Mouse (Mus musculus) stomach, adult 2 months (tissue): ENCODE results near the gene Olfr345. TPM values are rescaled to one million over a fixed set of nuclear protein-coding genes. Genes with fewer than 3 reads are reported as not detected.

Experiments used
- polyA plus RNA-seq: library from polyadenylated mRNA; depleted of rRNA; stranded (reverse); fragments of >200 nt; gene quantifications from 2 replicates; pipeline ENCODE4 v1.2.3, GENCODE M21; 2012; rRNA removed

The Olfr345 gene
- polyA plus RNA-seq: not detected in 2 replicates

DNA sequence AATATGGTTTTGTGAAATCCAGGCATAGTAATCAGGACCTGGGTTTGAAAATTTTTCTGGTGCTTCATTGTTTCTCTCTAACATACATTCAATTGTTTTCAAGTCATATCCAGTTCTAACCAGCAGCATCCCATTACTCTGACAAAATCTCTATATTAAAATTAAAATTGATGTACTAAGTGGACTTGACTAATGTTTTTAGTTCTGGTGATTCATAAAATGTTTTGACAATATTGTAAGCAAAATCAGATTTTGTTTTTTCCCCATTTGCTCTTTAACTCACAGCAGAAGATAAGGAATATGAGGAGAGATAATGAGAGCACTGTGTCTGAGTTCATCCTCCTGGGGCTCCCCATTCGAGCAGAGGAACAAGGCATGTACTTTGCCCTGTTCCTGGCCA lies at the start of gene Olfr345:
Gene Olfr345 (plus strand): TSS at position 301 of the 400 bp plus-strand sequence.

DNA sequence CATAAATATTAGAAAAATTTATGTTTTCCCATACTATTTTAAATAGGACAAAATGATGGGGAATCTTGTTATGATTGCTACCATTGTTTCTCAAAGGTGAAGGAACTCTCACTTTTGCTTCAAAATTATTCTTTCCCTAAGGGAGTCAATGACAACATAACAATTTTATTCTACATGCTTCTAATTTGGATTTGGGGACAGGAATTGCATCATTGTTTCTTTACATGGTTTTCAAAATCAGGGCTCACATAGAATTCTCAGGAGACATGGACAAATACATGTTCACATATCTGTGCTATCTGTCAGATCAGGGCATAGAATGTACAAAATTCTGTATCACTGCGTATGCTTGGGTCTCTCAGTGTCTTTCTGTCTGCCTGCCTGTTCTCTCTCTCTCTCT lies 45.6 kb downstream of the Olfr345 start, which contains the start of gene Olfr346:
Gene Olfr346 (plus strand): TSS at position 301 of the 400 bp plus-strand sequence.

Other genes with a start within 250 kb of the Olfr345 start
- not detected in 2 replicates for gene Olfr339, start 221.1 kb upstream of the Olfr345 start, polyA plus RNA-seq
- gene Olfr340, start 187.5 kb upstream of the Olfr345 start, polyA plus RNA-seq: not detected in 2 replicates
- not detected in 2 replicates for gene Olfr341, start 157.6 kb upstream of the Olfr345 start, polyA plus RNA-seq
- not detected in 2 replicates for gene Olfr342, start 115.0 kb upstream of the Olfr345 start, polyA plus RNA-seq
- gene Olfr344, start 73.4 kb upstream of the Olfr345 start, polyA plus RNA-seq: not detected in 2 replicates
- gene Olfr346, start 45.7 kb downstream of the Olfr345 start, polyA plus RNA-seq: not detected in 2 replicates
- gene Olfr347, start 91.9 kb downstream of the Olfr345 start, polyA plus RNA-seq: not detected in 2 replicates
- not detected in 2 replicates for gene Olfr348, start 144.2 kb downstream of the Olfr345 start, polyA plus RNA-seq
- not detected in 2 replicates for gene Olfr50, start 150.5 kb downstream of the Olfr345 start, polyA plus RNA-seq
- not detected in 2 replicates for gene Olfr3, start 177.0 kb downstream of the Olfr345 start, polyA plus RNA-seq
- not detected in 2 replicates for gene Olfr350, start 206.3 kb downstream of the Olfr345 start, polyA plus RNA-seq
- gene Olfr351, start 222.6 kb downstream of the Olfr345 start, polyA plus RNA-seq: not detected in 2 replicates
- gene Olfr352, start 228.4 kb downstream of the Olfr345 start, polyA plus RNA-seq: not detected in 2 replicates